Mouse (Mus musculus): ENCODE data around the gene Trpv5. TPM values are rescaled to one million over a fixed set of nuclear protein-coding genes. Genes with fewer than 3 reads are reported as not detected.

Trpv5 gene
- total and polyA plus RNA-seq, 3 experiments, result not detected

DNA sequence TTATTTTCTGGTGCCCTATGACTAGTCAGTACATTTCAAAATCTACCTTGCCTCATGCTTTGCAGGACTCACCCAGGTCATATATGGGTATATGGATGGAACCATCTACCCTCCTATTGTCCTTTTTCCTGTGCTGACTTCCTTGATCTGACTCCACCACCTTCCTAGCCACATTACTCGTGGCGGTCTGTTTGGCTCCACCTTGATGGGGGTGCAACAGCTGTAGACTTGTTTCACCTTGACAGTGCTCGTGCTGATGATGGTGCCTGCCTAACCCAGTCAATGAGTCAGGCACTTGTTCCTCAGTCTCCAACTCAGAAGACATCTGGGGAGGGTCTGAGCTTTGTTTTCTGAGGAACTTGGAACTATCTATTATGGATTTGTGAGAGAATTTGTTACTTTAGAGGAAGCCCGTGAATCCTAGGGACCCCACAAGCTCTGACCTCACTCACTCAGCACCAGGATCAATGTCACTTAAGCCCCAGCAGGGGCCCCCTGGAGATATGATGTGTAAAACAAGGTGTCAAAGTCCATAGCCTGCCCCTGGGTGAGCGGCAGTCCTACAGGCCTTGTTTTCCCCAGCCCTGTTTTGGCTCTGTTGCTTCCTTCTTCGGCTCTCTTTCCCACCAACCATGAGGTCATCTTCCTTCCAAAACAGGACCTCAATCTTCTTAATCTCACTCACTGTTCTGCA, 39.2 kb downstream of the Trpv5 start:
- H3K27ac ChIP-seq (ENCODE audit: insufficient read depth, low read depth), result no peak overlapping the region
- H3K79me2 ChIP-seq (replicated peaks; ENCODE audit: control insufficient read depth, extremely low read depth, insufficient read depth, poor library complexity, severe bottlenecking), result no peaks in the 10 kb centered on the region
- dilution Hi-C loops (cut with MboI; ENCODE audit: extremely low pct_ligation_motif_present, extremely low pct_unique_long_range_greater_than_20kb, low sequenced_read_pairs), result no loop called here
- no peak overlapping the region for H3K4me2 ChIP-seq (ENCODE audit: insufficient read depth, low read depth, poor library complexity, severe bottlenecking)
- no peaks in the 10 kb centered on the region for H3K9me3 ChIP-seq (replicated peaks; ENCODE audit: low read length)
- H3K9ac ChIP-seq (ENCODE audit: insufficient read depth, low read depth), result no peak overlapping the region
- in situ Hi-C loops (cut with MboI; ENCODE audit: low pct_ligation_motif_present, low pct_unique_long_range_greater_than_20kb, low sequenced_read_pairs), result no loop called here
- no peak for TF ChIP-seq RCOR1 (conservative IDR thresholded peaks at IDR 0.05; ENCODE audit: low read depth, low read length)
- TF ChIP-seq RAD21 (IDR thresholded peaks at IDR 0.05; ENCODE audit: low read depth, low read length), result no peak
- TF ChIP-seq USF1 (IDR thresholded peaks at IDR 0.05; ENCODE audit: low read depth, low read length), result no peak
- TF ChIP-seq SIN3A (IDR thresholded peaks at IDR 0.05; ENCODE audit: low read length), result no peak
- TF ChIP-seq ZC3H11A (IDR thresholded peaks at IDR 0.05; ENCODE audit: low read depth, low read length), result no peak
- TF ChIP-seq ZNF384 (IDR thresholded peaks at IDR 0.05; ENCODE audit: low read depth, low read length), result no peak
- TF ChIP-seq JUN (IDR thresholded peaks at IDR 0.05; ENCODE audit: insufficient read depth, low read depth, low read length), result no peak
- TF ChIP-seq IRF4 (IDR thresholded peaks at IDR 0.05; ENCODE audit: low read depth, low read length), result no peak
- TF ChIP-seq ZKSCAN1 (IDR thresholded peaks at IDR 0.05; ENCODE audit: borderline replicate concordance, low read depth, low read length), result no peak
- no peak for TF ChIP-seq HCFC1 (IDR thresholded peaks at IDR 0.05; ENCODE audit: low read depth, low read length)
- no peak for TF ChIP-seq BHLHE40 (IDR thresholded peaks at IDR 0.05; ENCODE audit: low read depth, low read length)
- no peak for TF ChIP-seq EP300 (IDR thresholded peaks at IDR 0.05; ENCODE audit: low read length)
- TF ChIP-seq TCF12 (IDR thresholded peaks at IDR 0.05; ENCODE audit: low read depth, low read length), result no peak
- TF ChIP-seq GABPA (IDR thresholded peaks at IDR 0.05; ENCODE audit: insufficient replicate concordance, low read depth, low read length), result no peak
- no peak for TF ChIP-seq MYC (IDR thresholded peaks at IDR 0.05; ENCODE audit: low read depth, low read length)
- TF ChIP-seq MAZ (IDR thresholded peaks at IDR 0.05; ENCODE audit: low read depth, low read length), result no peak
- TF ChIP-seq ETS1 (conservative IDR thresholded peaks at IDR 0.05; ENCODE audit: low read depth, low read length), result no peak
- no peak for TF ChIP-seq SMC3 (IDR thresholded peaks at IDR 0.05; ENCODE audit: low read depth, low read length)
- H3K27me3 ChIP-seq (replicated peaks), result no peaks in the 10 kb centered on the region
- H3K4me3 ChIP-seq (replicated peaks in 1 of 3; ENCODE audit: low read depth in 2 of 3, low read length in 2 of 3, poor library complexity in 1 of 3), result no peak overlapping the region
- H3K4me1 ChIP-seq (ENCODE audit: control insufficient read depth in 1 of 2, insufficient read depth in 2 of 2), result peaks cover 0 to 6% of the 10 kb centered on the region in 2 experiments; a peak in 1 of 4 replicates
- DNase-seq (ENCODE audit: extremely low read depth), result no peak
- no peaks in the 10 kb centered on the region for H3K36me3 ChIP-seq (replicated peaks in 1 of 2; ENCODE audit: control insufficient read depth in 1 of 2, insufficient read depth in 1 of 2, low read length in 1 of 2)

DNA sequence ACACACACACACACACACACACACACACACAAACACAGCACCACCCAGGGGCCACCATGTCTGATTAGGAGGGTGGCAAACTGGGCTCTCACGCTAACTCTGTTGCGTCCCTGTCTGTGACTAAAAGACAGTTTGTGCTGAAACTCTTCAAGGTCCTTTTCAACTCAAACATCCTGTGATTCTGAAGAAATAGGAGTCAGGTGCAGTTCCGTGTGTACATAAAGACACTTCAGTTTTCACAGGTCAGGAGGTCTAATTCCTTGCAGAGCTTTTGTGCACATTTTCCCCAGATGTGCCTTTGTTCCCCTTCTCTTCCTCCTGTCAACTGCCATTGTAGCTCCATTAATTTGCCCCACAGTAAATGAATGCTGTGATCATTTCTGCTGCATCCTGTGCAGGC, 40.1 kb downstream of the Trpv5 start:
- Histone ChIP-seq H3K36me3 (replicated peaks in 1 of 2; ENCODE audit: control insufficient read depth in 1 of 2, insufficient read depth in 1 of 2, low read length in 1 of 2) (no peaks in the 10 kb centered on the region), H3K27ac (ENCODE audit: insufficient read depth, low read depth) (no peak overlapping the region), H3K79me2 (replicated peaks; ENCODE audit: control insufficient read depth, extremely low read depth, insufficient read depth, poor library complexity, severe bottlenecking) (no peaks in the 10 kb centered on the region), H3K4me3 (replicated peaks in 1 of 3; ENCODE audit: low read depth in 2 of 3, low read length in 2 of 3, poor library complexity in 1 of 3) (no peak overlapping the region), H3K4me1 (ENCODE audit: control insufficient read depth in 1 of 2, insufficient read depth in 2 of 2) (peaks cover 0 to 6% of the 10 kb centered on the region in 2 experiments; a peak in 1 of 4 replicates), H3K9ac (ENCODE audit: insufficient read depth, low read depth) (no peak overlapping the region), H3K4me2 (ENCODE audit: insufficient read depth, low read depth, poor library complexity, severe bottlenecking) (no peak overlapping the region), H3K9me3 (replicated peaks; ENCODE audit: low read length) (no peaks in the 10 kb centered on the region), H3K27me3 (replicated peaks) (no peaks in the 10 kb centered on the region)
- dilution Hi-C loops (cut with MboI; ENCODE audit: extremely low pct_ligation_motif_present, extremely low pct_unique_long_range_greater_than_20kb, low sequenced_read_pairs) (no loop called here), in situ Hi-C loops (cut with MboI; ENCODE audit: low pct_ligation_motif_present, low pct_unique_long_range_greater_than_20kb, low sequenced_read_pairs) (no loop called here)
- TF ChIP-seq MAZ (IDR thresholded peaks at IDR 0.05; ENCODE audit: low read depth, low read length) (no peak), HCFC1 (IDR thresholded peaks at IDR 0.05; ENCODE audit: low read depth, low read length) (no peak), ELF1 (IDR thresholded peaks at IDR 0.05; ENCODE audit: low read depth, low read length) (no peak), RCOR1 (conservative IDR thresholded peaks at IDR 0.05; ENCODE audit: low read depth, low read length) (no peak), SMC3 (IDR thresholded peaks at IDR 0.05; ENCODE audit: low read depth, low read length) (no peak), MXI1 (IDR thresholded peaks at IDR 0.05; ENCODE audit: low read depth, low read length) (no peak), MAX (IDR thresholded peaks at IDR 0.05; ENCODE audit: low read length) (no peak), CHD2 (IDR thresholded peaks at IDR 0.05; ENCODE audit: low read length) (no peak), JUN (IDR thresholded peaks at IDR 0.05; ENCODE audit: insufficient read depth, low read depth, low read length) (no peak), ZKSCAN1 (IDR thresholded peaks at IDR 0.05; ENCODE audit: borderline replicate concordance, low read depth, low read length) (no peak), JUND (conservative IDR thresholded peaks at IDR 0.05; ENCODE audit: low read depth, low read length) (no peak), ZMIZ1 (IDR thresholded peaks at IDR 0.05; ENCODE audit: low read depth, low read length) (no peak), UBTF (IDR thresholded peaks at IDR 0.05; ENCODE audit: low read depth, low read length) (no peak), KAT2A (IDR thresholded peaks at IDR 0.05; ENCODE audit: insufficient replicate concordance, low read length) (no peak), RAD21 (IDR thresholded peaks at IDR 0.05; ENCODE audit: low read depth, low read length) (no peak), CHD1 (IDR thresholded peaks at IDR 0.05; ENCODE audit: low read depth, low read length) (no peak), PAX5 (IDR thresholded peaks at IDR 0.05; ENCODE audit: low read length) (no peak)
- no peak for DNase-seq (ENCODE audit: extremely low read depth)

All from CH12.LX (cell line).